ENCODE assay signal across 8 mouse cellular contexts in genomic region chr15:94403461-94404070, GRCm38 (mm10).
DNase-seq lines count a peak whose midpoint lies in the region; ATAC-seq lines count a peak whose summit lies in the region.

No protein-coding gene starts in this region.

- H3K36me3 ChIP-seq in kidney, embryonic 15.5 days = no peaks in the 10 kb centered on the region
- no peaks in the 10 kb centered on the region for H3K36me3 ChIP-seq in forebrain, embryonic 13.5 days (ENCODE audit: poor library complexity, severe bottlenecking)
- H3K36me3 ChIP-seq in limb, embryonic 12.5 days = no peaks in the 10 kb centered on the region

- H3K27ac ChIP-seq in kidney, embryonic 15.5 days = peak overlapping the region; percentile 45; the same call in 1 of the 2 replicates
- H3K27ac ChIP-seq in forebrain, embryonic 13.5 days = no peak overlapping the region
- no peak overlapping the region for H3K27ac ChIP-seq in limb, embryonic 12.5 days

- WGBS in kidney, embryonic 15.5 days = 1% methylated on average over 34 of the region's 34 CpGs
- WGBS in forebrain, embryonic 13.5 days = under 1% methylated on average over 34 of the region's 34 CpGs
- 2% methylated on average over 31 of the region's 34 CpGs for WGBS in limb, embryonic 12.5 days

- H3K4me1 ChIP-seq in kidney, embryonic 15.5 days = peaks cover 18% of the 10 kb centered on the region
- H3K4me1 ChIP-seq in forebrain, embryonic 13.5 days = peaks cover 21% of the 10 kb centered on the region; the same call in 1 of the 2 replicates
- peaks cover 13% of the 10 kb centered on the region for H3K4me1 ChIP-seq in limb, embryonic 12.5 days (replicated peaks)

- intact Hi-C loops in gastrocnemius, postnatal 14 days (cut with DNase I; ENCODE audit: low total_unique reads) = no loop called here

- H3K4me3 ChIP-seq in kidney, embryonic 15.5 days (replicated peaks) = peak overlapping the region; percentile 70
- peak overlapping the region; percentile 71 for H3K4me3 ChIP-seq in forebrain, embryonic 13.5 days
- peak overlapping the region; percentile 55 for H3K4me3 ChIP-seq in limb, embryonic 12.5 days (replicated peaks)

- peak overlapping the region; percentile 98 for H3K4me2 ChIP-seq in kidney, embryonic 15.5 days
- H3K4me2 ChIP-seq in forebrain, embryonic 13.5 days = peak overlapping the region; percentile 97
- H3K4me2 ChIP-seq in limb, embryonic 12.5 days = peak overlapping the region; percentile 97

- no peaks in the 10 kb centered on the region for H3K9me3 ChIP-seq in kidney, embryonic 15.5 days (replicated peaks)
- no peaks in the 10 kb centered on the region for H3K9me3 ChIP-seq in forebrain, embryonic 13.5 days (replicated peaks)
- H3K9me3 ChIP-seq in limb, embryonic 12.5 days = no peaks in the 10 kb centered on the region

- DNase-seq in kidney, postnatal 25 days = no peak
- DNase-seq in Muller cell, postnatal 12 days (ENCODE audit: inconsistent ontology term) = peak; percentile 36
- DNase-seq in retina, embryonic 14.5 days (ENCODE audit: low spot score) = peak; percentile 16
- DNase-seq in gastrocnemius, postnatal 14 days = no peak
- DNase-seq in cerebellum, adult 9-10 months = no peak

- peak overlapping the region; percentile 56 for H3K9ac ChIP-seq in kidney, embryonic 15.5 days
- H3K9ac ChIP-seq in forebrain, embryonic 13.5 days = peak overlapping the region; percentile 83
- peak overlapping the region; percentile 70 for H3K9ac ChIP-seq in limb, embryonic 12.5 days (replicated peaks)

- peak; percentile 34 for ATAC-seq in kidney, embryonic 15.5 days (replicated peaks; ENCODE audit: low FRiP score)
- peak; percentile 59 for ATAC-seq in forebrain, embryonic 13.5 days
- peak; percentile 66 for ATAC-seq in limb, embryonic 12.5 days (ENCODE audit: insufficient number of reproducible peaks, insufficient read depth, low FRiP score, low TSS enrichment, low read depth)

- H3K27me3 ChIP-seq in kidney, embryonic 15.5 days = peaks cover 34% of the 10 kb centered on the region
- peaks cover 12% of the 10 kb centered on the region for H3K27me3 ChIP-seq in forebrain, embryonic 13.5 days
- peaks cover 43% of the 10 kb centered on the region for H3K27me3 ChIP-seq in limb, embryonic 12.5 days

Comparison
In these comparisons a context has a peak if more than half of its experiments do, and no peak if none do; other contexts are left out.
1. DNase-seq: peak in Muller cell, postnatal 12 days (single experiment) and retina, embryonic 14.5 days (single experiment); none in kidney, postnatal 25 days (0 of 2), gastrocnemius, postnatal 14 days (single experiment) and cerebellum, adult 9-10 months (single experiment).
2. Peak in every context shown above with its lines, with median percentiles within 50 percentile points of each other: ATAC-seq, H3K4me2 ChIP-seq, H3K4me3 ChIP-seq and H3K9ac ChIP-seq.